Mouse (Mus musculus) ES-CJ7 (cell line): ENCODE measurements around the gene Ifit2.

Experiments used
- DNase-seq: peaks from one replicate; pipeline ENCODE4 v3.0.0; 2011; ENCODE audit warnings: low read depth, low spot score

Ifit2 gene

DNA sequence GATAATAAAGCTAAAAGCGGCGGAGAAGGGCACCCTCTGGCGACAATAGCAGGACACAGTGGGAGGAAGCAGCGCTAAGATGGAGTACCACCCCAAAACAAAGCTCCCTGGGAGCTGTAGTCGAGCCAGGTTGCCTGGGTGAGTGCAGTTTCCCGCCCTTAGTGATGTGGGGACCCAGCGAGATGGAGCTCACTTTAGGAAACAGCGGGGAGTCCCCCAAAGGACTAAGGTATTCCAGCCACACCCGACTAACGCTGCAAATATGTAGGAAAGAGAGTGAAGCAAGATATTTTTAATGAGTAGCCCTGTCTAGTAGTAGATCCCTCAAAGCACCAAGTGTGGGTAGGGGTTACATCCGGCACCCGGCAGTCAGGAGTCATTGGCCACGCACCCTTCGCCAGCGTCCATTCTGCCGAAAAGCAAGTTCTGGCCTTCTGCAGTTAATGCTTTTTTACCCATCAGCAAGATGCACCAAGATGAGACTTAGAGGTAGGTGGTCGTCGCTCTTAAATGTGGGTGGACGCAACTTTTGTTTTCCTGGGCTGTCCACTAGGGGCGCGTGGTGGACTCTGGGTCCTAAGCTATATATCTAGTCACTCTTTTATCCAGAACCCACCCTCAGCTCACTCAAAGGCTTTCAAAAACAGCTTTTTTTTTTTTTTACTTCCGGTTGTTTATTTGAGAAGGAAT is at the start of gene Ifit2:
Ifit2 (plus strand) TSS at position 161 of the 690 bp plus-strand sequence.
- DNase-seq = peak; percentile 77

DNA sequence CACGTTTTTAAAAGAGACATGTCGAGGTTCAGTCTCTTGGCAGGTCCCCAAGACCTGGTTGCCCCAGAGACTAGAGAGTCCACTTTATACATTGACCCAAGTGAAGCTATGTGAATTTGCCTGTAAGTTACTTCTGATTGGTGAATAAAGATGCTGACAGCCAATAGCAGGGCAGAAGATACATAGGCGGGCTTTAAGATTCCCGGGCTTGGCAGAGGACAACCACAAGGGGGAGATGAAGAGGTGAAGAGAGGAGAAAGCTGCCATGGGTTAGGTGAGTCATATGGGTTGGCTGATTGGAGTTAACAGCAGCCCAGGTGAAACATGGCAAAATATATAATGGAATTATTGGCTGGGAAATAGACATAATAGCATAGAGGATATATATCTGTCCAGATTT is 49.7 kb upstream of the Ifit2 start:
- DNase-seq = peak; percentile 83

DNA sequence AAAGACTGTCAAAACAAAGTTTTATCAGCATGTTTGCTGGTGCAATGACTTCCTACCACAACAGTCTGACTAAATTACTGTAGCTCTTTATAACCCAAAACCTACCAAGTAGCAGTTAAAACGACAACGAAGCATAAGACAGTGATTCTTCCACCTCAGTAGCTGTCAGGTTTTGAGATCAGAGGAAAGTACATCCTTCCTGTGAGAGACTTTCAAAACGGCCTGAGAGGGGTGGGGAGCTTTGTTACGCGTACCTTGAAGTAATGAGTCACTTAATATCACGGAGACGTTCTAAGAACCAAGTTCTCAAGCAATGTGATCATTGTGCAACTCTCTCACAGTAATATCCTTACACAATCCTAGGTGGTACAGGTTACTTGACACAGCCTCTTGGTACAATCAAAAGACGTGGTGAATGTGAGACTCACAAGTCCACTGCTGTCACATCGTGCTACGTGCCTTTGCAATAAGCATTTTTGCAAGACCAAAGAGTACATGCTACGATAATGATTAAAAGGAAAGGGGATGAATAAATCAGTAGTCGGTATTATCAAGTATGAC is 45.3 kb upstream of the Ifit2 start:
- no peak for DNase-seq

- DNase-seq = no peak
Observed at GRCm38 (mm10) chr19:34510717-34511116, 39.8 kb upstream of the Ifit2 start.

- no peak for DNase-seq
Observed at GRCm38 (mm10) chr19:34511528-34511927, 39.0 kb upstream of the Ifit2 start.

- no peak for DNase-seq
Observed at GRCm38 (mm10) chr19:34515681-34516080, 34.8 kb upstream of the Ifit2 start.

DNA sequence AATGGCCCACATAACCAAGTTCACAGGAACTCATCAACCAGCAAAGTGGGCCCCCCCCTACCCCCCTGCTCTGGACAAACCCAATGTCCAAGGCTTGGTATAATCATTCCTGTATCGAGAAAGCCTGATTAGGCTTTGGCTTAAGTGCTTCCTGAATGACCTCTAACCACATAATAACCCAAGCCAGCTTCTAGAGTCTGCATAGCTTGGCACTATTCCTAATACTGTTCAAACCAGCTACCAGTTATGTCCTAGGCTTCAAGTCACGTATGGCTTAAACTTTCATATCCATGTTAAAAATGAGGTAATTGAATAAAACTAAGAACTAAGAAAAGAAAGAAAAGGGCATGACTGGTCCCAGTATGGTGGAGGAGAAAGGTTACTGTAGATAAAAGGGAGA is 34.1 kb upstream of the Ifit2 start:
- DNase-seq = no peak

- no peak for DNase-seq
Observed at GRCm38 (mm10) chr19:34517197-34517596, 33.3 kb upstream of the Ifit2 start.

- DNase-seq = no peak
Observed at GRCm38 (mm10) chr19:34517812-34518594, 32.5 kb upstream of the Ifit2 start.

DNA sequence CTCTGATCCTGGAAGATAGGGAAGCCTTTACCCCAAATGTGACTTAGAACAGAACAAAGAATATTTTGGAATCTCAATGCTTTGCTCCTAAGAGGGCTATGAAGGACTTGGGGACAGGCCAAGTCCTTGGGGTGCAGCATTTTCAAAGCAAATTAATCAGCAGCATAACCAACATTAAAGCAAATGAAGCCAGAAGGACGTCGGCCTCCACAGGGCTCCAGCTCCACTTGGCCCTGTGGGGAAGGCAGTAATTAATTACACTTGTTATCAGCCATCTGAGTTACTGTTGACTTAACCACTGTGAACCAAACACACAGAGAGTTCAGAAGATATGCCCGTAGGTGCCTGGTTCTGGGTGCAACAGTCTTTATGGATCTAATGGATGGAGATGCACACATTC is 31.7 kb upstream of the Ifit2 start:
- DNase-seq = no peak

DNA sequence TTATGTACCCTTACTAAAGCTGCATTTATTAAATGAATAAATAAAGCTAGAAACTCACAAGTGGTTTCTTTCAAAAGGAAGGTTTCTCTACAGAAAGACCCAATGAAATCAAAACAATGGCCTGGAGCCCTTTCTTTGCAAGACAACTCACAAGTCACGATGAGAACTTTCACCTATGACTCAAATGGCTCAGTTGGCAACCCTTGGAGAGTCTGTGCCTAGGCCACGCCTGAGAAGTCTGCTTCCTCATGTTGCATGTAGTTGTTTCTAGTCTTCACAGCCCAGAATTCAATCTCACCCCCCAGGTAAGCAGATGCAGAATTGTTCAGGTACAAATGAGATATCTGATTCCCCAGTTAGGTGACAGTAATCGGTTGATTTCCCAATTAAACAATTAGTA is 30.8 kb upstream of the Ifit2 start:
- DNase-seq = no peak

GRCm38 (mm10) chr19:34520051-34520450 is 30.4 kb upstream of the Ifit2 start:
- no peak for DNase-seq

GRCm38 (mm10) chr19:34521361-34521760 is 29.1 kb upstream of the Ifit2 start:
- DNase-seq = no peak

DNA sequence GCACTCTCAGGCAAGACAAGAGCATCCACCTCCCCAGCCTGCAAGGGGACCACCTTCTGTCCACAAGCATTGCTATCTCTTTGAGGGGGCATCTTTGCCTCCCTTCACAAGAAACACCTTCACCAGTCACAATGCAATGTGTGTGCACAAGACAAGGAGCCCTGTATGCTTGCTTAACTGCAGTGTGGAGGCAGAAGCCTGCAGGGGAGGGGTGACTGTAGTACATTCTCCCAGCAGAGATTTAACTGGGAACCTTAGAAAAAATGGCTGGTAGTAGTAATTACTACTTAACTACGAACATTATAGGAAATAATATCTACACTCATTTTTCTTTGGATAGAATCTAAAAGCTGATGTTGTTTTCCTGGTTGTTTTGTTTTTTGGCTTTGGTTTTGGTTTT is 28.5 kb upstream of the Ifit2 start:
- DNase-seq = no peak

DNA sequence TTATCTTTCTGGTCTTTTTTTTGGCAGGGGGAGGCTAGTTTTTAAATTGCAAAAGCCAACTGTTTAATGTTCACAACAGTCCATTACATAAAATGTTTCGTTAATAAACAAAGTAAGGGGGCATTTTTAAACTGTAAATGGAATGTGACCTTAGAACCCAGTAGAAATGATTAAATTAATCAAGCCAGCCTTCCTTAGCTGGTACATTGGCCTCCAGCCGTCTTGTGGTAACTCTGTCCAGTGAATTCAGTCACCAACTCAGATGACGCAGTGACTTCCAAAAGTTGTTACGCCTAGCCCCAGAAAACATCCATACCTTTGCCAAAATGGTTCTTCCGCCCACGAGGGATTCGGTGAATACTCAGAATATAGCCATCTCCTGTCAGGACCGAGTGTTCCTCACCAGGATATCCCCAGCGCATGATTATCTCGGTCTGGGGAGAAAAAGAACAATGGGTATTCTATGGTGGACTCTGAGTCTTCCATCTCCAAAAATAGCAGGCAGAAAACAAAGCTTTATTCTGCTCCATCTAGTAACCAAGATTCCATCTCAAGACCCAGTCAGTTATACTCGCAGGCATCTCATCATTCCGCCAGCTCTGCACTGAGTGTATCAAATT is 27.3 kb upstream of the Ifit2 start:
- no peak for DNase-seq

GRCm38 (mm10) chr19:34524646-34525045 is 25.8 kb upstream of the Ifit2 start:
- DNase-seq = no peak

DNA sequence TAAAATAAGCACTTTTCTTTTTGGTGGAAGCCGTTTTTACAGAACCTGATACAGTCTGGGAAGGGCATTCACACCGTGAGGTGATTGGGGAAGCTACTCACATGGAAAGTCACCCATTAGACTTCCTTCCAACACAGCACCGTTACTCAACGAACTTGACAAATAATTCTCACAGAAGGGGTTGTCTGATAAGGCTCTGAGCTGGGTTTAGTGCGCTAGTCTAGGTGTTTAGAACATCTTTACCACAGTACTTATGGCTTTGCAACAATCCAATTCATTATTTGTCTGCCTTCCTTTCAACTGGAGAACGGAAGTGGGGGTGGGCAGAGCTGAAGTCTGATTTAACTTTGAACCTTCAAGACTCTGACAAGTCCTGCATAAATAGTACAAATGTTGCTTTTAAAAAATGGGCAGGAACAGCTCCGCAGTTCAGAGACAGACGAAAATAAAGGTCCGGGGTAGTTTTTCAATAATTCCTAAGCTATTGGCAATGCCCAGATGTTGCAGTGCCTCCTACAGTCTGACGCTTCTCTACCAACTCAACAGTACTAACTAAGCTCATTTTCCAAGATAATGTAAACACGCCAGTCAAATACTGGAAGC is 24.1 kb upstream of the Ifit2 start:
- DNase-seq = no peak

DNA sequence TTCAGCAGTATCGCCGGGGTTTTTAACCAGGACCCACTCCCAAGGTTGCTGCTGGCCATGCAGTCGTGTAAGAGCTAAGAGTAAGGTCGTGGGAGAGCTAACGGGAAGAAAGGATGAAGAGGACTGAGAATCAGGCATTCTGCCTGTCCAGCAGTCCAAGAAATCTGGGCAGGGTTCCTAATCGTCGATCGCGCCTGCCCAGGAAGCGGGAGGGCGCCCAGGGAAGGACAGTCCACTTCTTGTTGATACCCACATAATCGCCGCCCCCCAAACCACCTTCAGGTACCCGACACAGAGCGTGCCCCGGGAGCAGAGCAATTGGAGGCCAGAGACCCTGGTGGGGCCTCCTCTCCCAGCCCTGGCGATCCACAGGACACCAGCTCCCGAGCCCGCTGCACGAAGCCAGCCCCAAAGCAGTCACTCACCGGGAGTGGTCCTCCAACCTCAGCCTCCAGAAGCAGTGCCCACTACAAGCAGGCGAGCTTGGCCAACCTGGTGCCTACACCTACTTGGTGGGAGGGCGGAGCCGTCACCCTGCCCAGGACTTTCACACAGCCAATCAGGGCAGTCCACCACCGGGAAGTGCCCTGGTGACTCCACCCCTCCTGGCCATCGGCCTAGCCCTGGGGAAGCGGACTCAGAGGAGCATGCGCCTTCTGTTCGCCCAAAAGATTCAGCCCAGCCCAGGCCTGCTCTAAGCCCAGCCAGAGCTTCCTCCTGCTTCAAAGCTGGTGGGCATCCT is 23.4 kb upstream of the Ifit2 start, which contains the start of gene Lipa:
Lipa (minus strand) TSS at position 534 of the 742 bp plus-strand sequence.
- peak; percentile 58 for DNase-seq

DNA sequence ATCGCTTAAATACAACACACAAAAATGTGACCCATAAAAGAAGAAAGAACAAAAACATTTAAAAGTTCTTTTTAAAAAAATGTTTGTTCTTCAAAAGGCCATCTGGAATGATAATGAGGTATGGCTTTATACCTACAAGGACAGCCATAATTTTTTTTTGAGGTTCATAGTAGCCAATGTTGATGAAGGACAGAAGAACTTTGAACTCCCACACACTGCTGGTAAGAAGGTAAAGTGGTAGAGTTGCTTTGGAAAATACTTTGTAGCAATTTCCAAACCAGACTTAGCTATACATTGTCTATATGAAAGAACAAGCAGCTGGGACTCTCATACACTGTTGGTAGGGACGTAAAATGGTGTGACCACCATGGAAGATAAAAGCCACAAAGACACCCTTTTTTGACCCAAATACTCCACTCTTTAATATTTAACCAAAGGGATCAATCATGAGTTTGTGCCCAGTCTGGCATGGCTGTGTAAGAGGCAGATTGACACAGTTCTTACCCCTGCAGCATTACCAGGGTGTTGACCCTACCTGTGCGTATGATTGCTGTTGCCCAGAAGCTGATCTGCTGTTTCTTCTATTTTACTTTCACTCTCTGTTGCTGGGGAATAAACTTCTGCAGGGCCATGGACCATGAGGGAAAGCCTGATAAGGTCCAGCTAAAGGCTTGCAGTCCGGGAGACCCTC is 18.3 kb upstream of the Ifit2 start:
- DNase-seq = no peak

GRCm38 (mm10) chr19:34539422-34539821 is 11.1 kb upstream of the Ifit2 start:
- no peak for DNase-seq

DNA sequence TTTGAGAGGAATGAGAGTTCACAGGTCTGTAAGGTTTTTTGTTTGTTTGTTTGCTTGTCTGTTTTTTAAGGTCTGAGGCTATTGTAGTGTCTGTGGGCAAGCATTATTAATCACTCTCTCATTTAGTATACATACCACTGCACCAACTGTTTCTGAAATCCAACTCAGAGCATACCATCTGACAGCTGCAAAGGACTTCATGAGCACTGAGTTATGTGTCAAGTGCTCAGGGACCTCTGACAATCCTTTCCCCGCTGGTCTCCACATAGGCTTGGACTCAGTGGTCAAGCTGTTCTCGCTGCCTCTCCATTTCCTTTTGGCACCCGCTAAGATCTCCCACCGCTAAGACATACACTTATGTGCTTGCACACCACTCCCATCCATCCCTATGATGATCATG is 4.3 kb upstream of the Ifit2 start:
- DNase-seq = no peak
